ENCODE assay signal across 8 mouse cellular contexts in genomic region chr6:142571629-142572360, GRCm38 (mm10). TPM values are rescaled to one million over a fixed set of nuclear protein-coding genes. Genes with fewer than 3 reads are reported as not detected.
A peak's percentile ranks its signal among the peaks of the same experiment; 100 is the strongest.
DNase-seq lines count a peak whose midpoint lies in the region; TF ChIP-seq lines count a peak whose summit lies in the region.

No protein-coding gene starts in this region.

- intact Hi-C loops in left cerebral cortex, adult 2 months (cut with DNase I) = no loop called here
- intact Hi-C loops in left cerebral cortex, postnatal 10 days (cut with DNase I) = no loop called here

- no peak for TF ChIP-seq CTCF in left cerebral cortex, adult 2 months (IDR thresholded peaks at IDR 0.05)

- H3K9me3 ChIP-seq in forebrain, embryonic 10.5 days = no peaks in the 10 kb centered on the region
- H3K9me3 ChIP-seq in midbrain, embryonic 10.5 days (replicated peaks) = no peaks in the 10 kb centered on the region

- H3K27ac ChIP-seq in left cerebral cortex, adult 2 months = no peak overlapping the region
- peak overlapping the region; percentile 56; the same call in 1 of the 2 replicates for H3K27ac ChIP-seq in forebrain, embryonic 10.5 days
- 0 out of 2 replicates have a peak overlapping the region, but pooled peaks have one; percentile 49 for H3K27ac ChIP-seq in midbrain, embryonic 10.5 days (replicated peaks)

- no peaks in the 10 kb centered on the region for H3K36me3 ChIP-seq in forebrain, embryonic 10.5 days (replicated peaks)
- H3K36me3 ChIP-seq in midbrain, embryonic 10.5 days = no peaks in the 10 kb centered on the region

- H3K4me3 ChIP-seq in left cerebral cortex, adult 2 months = peak overlapping the region; percentile 51
- H3K4me3 ChIP-seq in forebrain, embryonic 10.5 days = peak overlapping the region; percentile 60
- H3K4me3 ChIP-seq in midbrain, embryonic 10.5 days = peak overlapping the region; percentile 64

- no peak for DNase-seq in left cerebral cortex, adult 2 months (ENCODE audit: extremely low spot score in 1 of 2, low spot score in 2 of 2)
- no peak for DNase-seq in left cerebral cortex, postnatal 10 days (ENCODE audit: extremely low spot score in 1 of 2, low spot score in 2 of 2)
- peak; percentile 21 for DNase-seq in forebrain, embryonic 10.5 days (ENCODE audit: extremely low spot score, low spot score)
- peak; percentile 39 for DNase-seq in kidney, adult 9 months
- peak; percentile 33 for DNase-seq in midbrain, embryonic 10.5 days (ENCODE audit: low spot score)
- DNase-seq in frontal cortex, postnatal 10 days (ENCODE audit: low spot score in 2 of 2) = no peak
- no peak for DNase-seq in thymus, postnatal 4 days
- DNase-seq in adipocyte (ENCODE audit: low spot score) = no peak

- 3% methylated on average over 21 of the region's 21 CpGs for WGBS in forebrain, embryonic 10.5 days
- WGBS in midbrain, embryonic 10.5 days = 4% methylated on average over 21 of the region's 21 CpGs

- H3K4me1 ChIP-seq in forebrain, embryonic 10.5 days = peaks cover 26% of the 10 kb centered on the region
- H3K4me1 ChIP-seq in midbrain, embryonic 10.5 days = peaks cover 30% of the 10 kb centered on the region

- peaks cover 73% of the 10 kb centered on the region for H3K27me3 ChIP-seq in forebrain, embryonic 10.5 days (ENCODE audit: poor library complexity, severe bottlenecking)
- peaks cover 74% of the 10 kb centered on the region for H3K27me3 ChIP-seq in midbrain, embryonic 10.5 days (ENCODE audit: low read depth, poor library complexity, severe bottlenecking)

RNA-seq across cellular contexts. Expression of gene Kcnj8, which starts 0.4 kb away (rescaled TPM):
- 1 to 10 TPM; 1.9 to 2.4 TPM for total RNA-seq in left cerebral cortex, adult 2 months (2021)
- 1 to 10 TPM; 4.1 to 5.4 TPM for total RNA-seq in left cerebral cortex, postnatal 10 days (2021)
- 0.26 and 0.89 TPM in 2 replicates for polyA plus RNA-seq in forebrain, embryonic 10.5 days (2016; fragmentation: Nextera tagmentation; extraction: Ambion mirVana)
- 2.2 and 5.2 TPM in 2 replicates for polyA plus RNA-seq in midbrain, embryonic 10.5 days (2016; fragmentation: Nextera tagmentation; extraction: Ambion mirVana)

Comparison
In these comparisons a context has a peak if more than half of its experiments do, and no peak if none do; other contexts are left out.
1. DNase-seq: peak in forebrain, embryonic 10.5 days (single experiment), kidney, adult 9 months (single experiment) and midbrain, embryonic 10.5 days (single experiment); none in left cerebral cortex, adult 2 months (0 of 2), left cerebral cortex, postnatal 10 days (0 of 2), frontal cortex, postnatal 10 days (0 of 2), thymus, postnatal 4 days (single experiment) and adipocyte (single experiment).
2. Peak in every context shown above with its lines, with median percentiles within 50 percentile points of each other: H3K4me3 ChIP-seq.